10 mouse cellular contexts compared by ENCODE assay signal in genomic region chr1:153501644-153502321, GRCm38 (mm10). TPM values are rescaled to one million over a fixed set of nuclear protein-coding genes. Genes with fewer than 3 reads are reported as not detected.
DNase-seq lines count a peak whose midpoint lies in the region; ATAC-seq and TF ChIP-seq lines count a peak whose summit lies in the region.
"Had no signal": no experiment of that assay in that cellular context is flagged by ENCODE, and none has a peak within 500 bp of the region (broad histone marks: within the 10 kb centered on the region; RNA-seq: fewer than 3 reads in every experiment).

No protein-coding gene starts in this region.

- 0 out of 2 replicates have a peak, but pooled peaks have one; percentile 11 for ATAC-seq in midbrain, embryonic 11.5 days (ENCODE audit: low FRiP score)
- no peak for ATAC-seq in midbrain, embryonic 13.5 days
- ATAC-seq in embryonic facial prominence, embryonic 14.5 days (ENCODE audit: low read depth), result no peak
- peak; percentile 89 for ATAC-seq in kidney, embryonic 16.5 days (ENCODE audit: low FRiP score, low TSS enrichment)
- ATAC-seq in stomach, embryonic 16.5 days (ENCODE audit: insufficient read depth, low FRiP score), result peak; percentile 62
- no peak for ATAC-seq in forebrain, embryonic 14.5 days

- no peak for TF ChIP-seq CTCF in thymus, adult 2 months (IDR thresholded peaks at IDR 0.05; ENCODE audit: borderline replicate concordance, control insufficient read depth, extremely low read depth, insufficient read depth, low read length, poor library complexity)

- peak; percentile 69 for DNase-seq in midbrain, embryonic 11.5 days (ENCODE audit: low spot score, missing footprints)
- no peak for DNase-seq in embryonic facial prominence, embryonic 14.5 days (ENCODE audit: low spot score)
- no peak for DNase-seq in spleen, postnatal 10 days (ENCODE audit: low spot score in 2 of 2)
- DNase-seq in thymus, adult 2 months, result no peak
- DNase-seq in forebrain, embryonic 14.5 days (ENCODE audit: low spot score), result no peak
- DNase-seq: cerebellum, adult 2 months had no signal

- no peaks in the 10 kb centered on the region for H3K9me3 ChIP-seq in midbrain, embryonic 11.5 days (ENCODE audit: control insufficient read depth, low read length)
- H3K9me3 ChIP-seq in midbrain, embryonic 13.5 days, result no peaks in the 10 kb centered on the region
- no peaks in the 10 kb centered on the region for H3K9me3 ChIP-seq in embryonic facial prominence, embryonic 14.5 days (ENCODE audit: control insufficient read depth, low read length)
- no peaks in the 10 kb centered on the region for H3K9me3 ChIP-seq in kidney, embryonic 16.5 days (ENCODE audit: low read length)
- no peaks in the 10 kb centered on the region for H3K9me3 ChIP-seq in stomach, embryonic 16.5 days (replicated peaks; ENCODE audit: control insufficient read depth, low read length)
- no peaks in the 10 kb centered on the region for H3K9me3 ChIP-seq in forebrain, embryonic 14.5 days (replicated peaks; ENCODE audit: control insufficient read depth, low read length)
- H3K9me3 ChIP-seq: neural tube, embryonic 12.5 days had no signal

- 60% methylated on average over 5 of the region's 5 CpGs for WGBS in midbrain, embryonic 11.5 days
- 64% methylated on average over 5 of the region's 5 CpGs for WGBS in midbrain, embryonic 13.5 days
- 28% methylated on average over 5 of the region's 5 CpGs for WGBS in embryonic facial prominence, embryonic 14.5 days
- 48% methylated on average over 5 of the region's 5 CpGs for WGBS in kidney, embryonic 16.5 days
- WGBS in stomach, embryonic 16.5 days, result 28% methylated on average over 5 of the region's 5 CpGs
- 79% methylated on average over 5 of the region's 5 CpGs for WGBS in thymus, adult 2 months
- 68% methylated on average over 5 of the region's 5 CpGs for WGBS in forebrain, embryonic 14.5 days

- H3K27me3 ChIP-seq in midbrain, embryonic 11.5 days (ENCODE audit: control insufficient read depth, insufficient read depth, low read length), result no peaks in the 10 kb centered on the region
- H3K27me3 ChIP-seq in midbrain, embryonic 13.5 days, result no peaks in the 10 kb centered on the region
- no peaks in the 10 kb centered on the region for H3K27me3 ChIP-seq in embryonic facial prominence, embryonic 14.5 days (replicated peaks; ENCODE audit: control insufficient read depth, insufficient read depth, low read length)
- no peaks in the 10 kb centered on the region for H3K27me3 ChIP-seq in kidney, embryonic 16.5 days (ENCODE audit: insufficient read depth, low read length)
- H3K27me3 ChIP-seq in stomach, embryonic 16.5 days (ENCODE audit: control insufficient read depth, insufficient read depth, low read length), result no peaks in the 10 kb centered on the region
- no peaks in the 10 kb centered on the region for H3K27me3 ChIP-seq in thymus, adult 2 months (ENCODE audit: control insufficient read depth, insufficient read depth, low read length)
- H3K27me3 ChIP-seq in forebrain, embryonic 14.5 days (replicated peaks; ENCODE audit: control insufficient read depth, insufficient read depth, low read length), result no peaks in the 10 kb centered on the region
- H3K27me3 ChIP-seq: neural tube, embryonic 12.5 days had no signal

- H3K4me2 ChIP-seq in midbrain, embryonic 11.5 days, result no peak overlapping the region
- H3K4me2 ChIP-seq in midbrain, embryonic 13.5 days (replicated peaks), result no peak overlapping the region
- no peak overlapping the region for H3K4me2 ChIP-seq in embryonic facial prominence, embryonic 14.5 days (ENCODE audit: low read depth, low read length)
- H3K4me2 ChIP-seq in kidney, embryonic 16.5 days (replicated peaks; ENCODE audit: low read depth, low read length), result no peak overlapping the region
- H3K4me2 ChIP-seq in stomach, embryonic 16.5 days (ENCODE audit: low read depth, low read length), result no peak overlapping the region
- no peak overlapping the region for H3K4me2 ChIP-seq in forebrain, embryonic 14.5 days (ENCODE audit: low read length)
- H3K4me2 ChIP-seq: neural tube, embryonic 12.5 days had no signal

- TF ChIP-seq POLR2A in thymus, adult 2 months (IDR thresholded peaks at IDR 0.05; ENCODE audit: control insufficient read depth, extremely low read depth, insufficient read depth, low read length, poor library complexity), result no peak

- no peak overlapping the region for H3K27ac ChIP-seq in midbrain, embryonic 11.5 days (ENCODE audit: low read depth, low read length)
- H3K27ac ChIP-seq in midbrain, embryonic 13.5 days, result no peak overlapping the region
- 0 out of 2 replicates have a peak overlapping the region, but pooled peaks have one; percentile 28 for H3K27ac ChIP-seq in embryonic facial prominence, embryonic 14.5 days (replicated peaks; ENCODE audit: low read depth, low read length)
- H3K27ac ChIP-seq in kidney, embryonic 16.5 days (ENCODE audit: low read length), result peak overlapping the region; percentile 71
- H3K27ac ChIP-seq in stomach, embryonic 16.5 days (ENCODE audit: low read length), result no peak overlapping the region; the same call in 1 of the 2 replicates
- no peak overlapping the region for H3K27ac ChIP-seq in thymus, adult 2 months (ENCODE audit: control insufficient read depth, insufficient read depth, low read length)
- no peak overlapping the region for H3K27ac ChIP-seq in forebrain, embryonic 14.5 days (ENCODE audit: low read depth, low read length)
- H3K27ac ChIP-seq: neural tube, embryonic 12.5 days had no signal

- no peaks in the 10 kb centered on the region for H3K4me1 ChIP-seq in midbrain, embryonic 11.5 days (ENCODE audit: control insufficient read depth, insufficient read depth, low read length)
- no peaks in the 10 kb centered on the region for H3K4me1 ChIP-seq in midbrain, embryonic 13.5 days (replicated peaks)
- no peaks in the 10 kb centered on the region for H3K4me1 ChIP-seq in embryonic facial prominence, embryonic 14.5 days (ENCODE audit: control insufficient read depth, insufficient read depth, low read length)
- H3K4me1 ChIP-seq in kidney, embryonic 16.5 days (ENCODE audit: insufficient read depth, low read length), result no peaks in the 10 kb centered on the region
- peaks cover 7% of the 10 kb centered on the region; the same call in 1 of the 2 replicates for H3K4me1 ChIP-seq in stomach, embryonic 16.5 days (ENCODE audit: control insufficient read depth, insufficient read depth, low read length)
- H3K4me1 ChIP-seq in thymus, adult 2 months (replicated peaks; ENCODE audit: control insufficient read depth, insufficient read depth, low read length), result peaks cover 2% of the 10 kb centered on the region
- no peaks in the 10 kb centered on the region for H3K4me1 ChIP-seq in forebrain, embryonic 14.5 days (ENCODE audit: control insufficient read depth, insufficient read depth, low read length)
- H3K4me1 ChIP-seq: neural tube, embryonic 12.5 days had no signal

- H3K36me3 ChIP-seq in midbrain, embryonic 11.5 days (ENCODE audit: control insufficient read depth, insufficient read depth, low read length), result no peaks in the 10 kb centered on the region
- 0 out of 2 replicates have a peak, but pooled peaks cover 3% of the 10 kb centered on the region for H3K36me3 ChIP-seq in midbrain, embryonic 13.5 days
- H3K36me3 ChIP-seq in embryonic facial prominence, embryonic 14.5 days (ENCODE audit: control insufficient read depth, insufficient read depth, low read length), result no peaks in the 10 kb centered on the region
- no peaks in the 10 kb centered on the region for H3K36me3 ChIP-seq in kidney, embryonic 16.5 days (ENCODE audit: insufficient read depth, low read length)
- no peaks in the 10 kb centered on the region for H3K36me3 ChIP-seq in stomach, embryonic 16.5 days (ENCODE audit: control insufficient read depth, insufficient read depth, low read length)
- no peaks in the 10 kb centered on the region for H3K36me3 ChIP-seq in thymus, adult 2 months (ENCODE audit: control insufficient read depth, insufficient read depth, low read length)
- H3K36me3 ChIP-seq in forebrain, embryonic 14.5 days (ENCODE audit: control insufficient read depth, insufficient read depth, low read length), result no peaks in the 10 kb centered on the region
- H3K36me3 ChIP-seq: neural tube, embryonic 12.5 days had no signal

- no peak overlapping the region for H3K4me3 ChIP-seq in midbrain, embryonic 11.5 days (ENCODE audit: low read depth, low read length)
- no peak overlapping the region for H3K4me3 ChIP-seq in midbrain, embryonic 13.5 days (replicated peaks)
- H3K4me3 ChIP-seq in embryonic facial prominence, embryonic 14.5 days (ENCODE audit: low read depth, low read length), result no peak overlapping the region
- no peak overlapping the region for H3K4me3 ChIP-seq in kidney, embryonic 16.5 days (ENCODE audit: low read length)
- no peak overlapping the region for H3K4me3 ChIP-seq in stomach, embryonic 16.5 days (replicated peaks; ENCODE audit: low read length)
- no peak overlapping the region for H3K4me3 ChIP-seq in thymus, adult 2 months (ENCODE audit: control insufficient read depth, insufficient read depth, low read length)
- H3K4me3 ChIP-seq in forebrain, embryonic 14.5 days (ENCODE audit: low read depth, low read length), result no peak overlapping the region
- H3K4me3 ChIP-seq: neural tube, embryonic 12.5 days had no signal

- H3K9ac ChIP-seq in midbrain, embryonic 11.5 days (ENCODE audit: low read length), result no peak overlapping the region
- no peak overlapping the region for H3K9ac ChIP-seq in midbrain, embryonic 13.5 days (replicated peaks)
- H3K9ac ChIP-seq in embryonic facial prominence, embryonic 14.5 days (ENCODE audit: low read depth, low read length), result no peak overlapping the region
- 0 out of 2 replicates have a peak overlapping the region, but pooled peaks have one; percentile 11 for H3K9ac ChIP-seq in kidney, embryonic 16.5 days (replicated peaks; ENCODE audit: low read length)
- H3K9ac ChIP-seq in stomach, embryonic 16.5 days (ENCODE audit: low read length), result no peak overlapping the region
- H3K9ac ChIP-seq in forebrain, embryonic 14.5 days (ENCODE audit: low read length), result no peak overlapping the region
- H3K9ac ChIP-seq: neural tube, embryonic 12.5 days had no signal

RNA-seq across cellular contexts. Expression of gene Dhx9, which starts 14.3 kb away (rescaled TPM):
- polyA plus RNA-seq in midbrain, embryonic 11.5 days (2014; fragmentation: Nextera tagmentation; extraction: Ambion mirVana), result 27.0 and 35.6 TPM in 2 replicates
- 51.6 and 53.7 TPM in 2 replicates for polyA plus RNA-seq in midbrain, embryonic 13.5 days (2015; fragmentation: Nextera tagmentation; extraction: Ambion mirVana)
- 22.6 and 25.5 TPM in 2 replicates for polyA plus RNA-seq in embryonic facial prominence, embryonic 14.5 days (2014; fragmentation: Nextera tagmentation; extraction: Ambion mirVana)
- 23.2 and 30.0 TPM in 2 replicates for polyA plus RNA-seq in kidney, embryonic 16.5 days (2015; fragmentation: Nextera tagmentation; extraction: Ambion mirVana)
- polyA plus RNA-seq in stomach, embryonic 16.5 days (2015; fragmentation: Nextera tagmentation; extraction: Ambion mirVana), result 18.6 and 22.0 TPM in 2 replicates
- 33.3 and 34.7 TPM in 2 replicates for polyA plus RNA-seq in thymus, adult 2 months (2012; rRNA removed)
- polyA plus RNA-seq in forebrain, embryonic 14.5 days (2014; fragmentation: Nextera tagmentation; extraction: Ambion mirVana), result 32.9 and 42.0 TPM in 2 replicates

RNA-seq across cellular contexts. Expression of gene Npl, which starts 48.1 kb away (rescaled TPM):
- 20.5 and 23.6 TPM in 2 replicates for polyA plus RNA-seq in midbrain, embryonic 11.5 days (2014; fragmentation: Nextera tagmentation; extraction: Ambion mirVana)
- 10.0 and 12.2 TPM in 2 replicates for polyA plus RNA-seq in midbrain, embryonic 13.5 days (2015; fragmentation: Nextera tagmentation; extraction: Ambion mirVana)
- polyA plus RNA-seq in embryonic facial prominence, embryonic 14.5 days (2014; fragmentation: Nextera tagmentation; extraction: Ambion mirVana), result 14.9 and 15.4 TPM in 2 replicates
- polyA plus RNA-seq in kidney, embryonic 16.5 days (2015; fragmentation: Nextera tagmentation; extraction: Ambion mirVana), result 23.9 and 25.2 TPM in 2 replicates
- polyA plus RNA-seq in stomach, embryonic 16.5 days (2015; fragmentation: Nextera tagmentation; extraction: Ambion mirVana), result 22.6 and 27.9 TPM in 2 replicates
- polyA plus RNA-seq in thymus, adult 2 months (2012; rRNA removed), result 3.6 and 4.1 TPM in 2 replicates
- 9.8 and 10.1 TPM in 2 replicates for polyA plus RNA-seq in forebrain, embryonic 14.5 days (2014; fragmentation: Nextera tagmentation; extraction: Ambion mirVana)

Comparison
In these comparisons a context has a peak if more than half of its experiments do, and no peak if none do; other contexts are left out.
1. ATAC-seq: peak in midbrain, embryonic 11.5 days (single experiment), kidney, embryonic 16.5 days (single experiment) and stomach, embryonic 16.5 days (single experiment); none in midbrain, embryonic 13.5 days (single experiment), embryonic facial prominence, embryonic 14.5 days (single experiment) and forebrain, embryonic 14.5 days (single experiment).
2. H3K27ac ChIP-seq: peak in embryonic facial prominence, embryonic 14.5 days (single experiment) and kidney, embryonic 16.5 days (single experiment); none in midbrain, embryonic 11.5 days (single experiment), midbrain, embryonic 13.5 days (single experiment), stomach, embryonic 16.5 days (single experiment), thymus, adult 2 months (single experiment) and forebrain, embryonic 14.5 days (single experiment).